Mouse (Mus musculus) brain, embryonic 14.5 days (tissue): ENCODE data around the gene Dst.

Source experiments
- CTCF ChIP-seq: fragments of 200-500 bp; IDR thresholded peaks from 2 replicates; pipeline ENCODE4 v1.5.1; 2012; ENCODE audit warnings: inconsistent platforms, mild to moderate bottlenecking, moderate library complexity, borderline replicate concordance; ENCODE audit not compliant: insufficient read depth, insufficient read length; ENCODE audit errors: extremely low read depth
- POLR2A ChIP-seq: fragments of 200-500 bp; IDR thresholded peaks from 2 replicates; pipeline ENCODE4 v1.6.1; 2012; ENCODE audit warnings: mild to moderate bottlenecking, inconsistent platforms, borderline replicate concordance; ENCODE audit not compliant: poor library complexity, insufficient read depth, insufficient read length, severe bottlenecking; ENCODE audit errors: extremely low read depth

- TF ChIP-seq CTCF (no peak), POLR2A (no peak)
Observed at GRCm38 (mm10) chr1:34096923-34097322, 188.9 kb downstream of the Dst start.
